Mouse (Mus musculus) testis, adult 2 months (tissue): ENCODE measurements around the gene Gzmf.

ENCODE experiments used
- CTCF ChIP-seq: fragments of 200-500 bp; IDR thresholded peaks from 2 replicates; pipeline ENCODE4 v1.5.1; 2012; ENCODE audit warnings: low read depth, mild to moderate bottlenecking, inconsistent platforms, low read length, moderate library complexity; ENCODE audit not compliant: control insufficient read depth, insufficient read depth, insufficient replicate concordance
- POLR2A ChIP-seq: fragments of 200-500 bp; IDR thresholded peaks from 2 replicates; pipeline ENCODE4 v1.6.1; 2012; ENCODE audit warnings: low read depth, mild to moderate bottlenecking, inconsistent platforms, low read length, moderate library complexity; ENCODE audit not compliant: control insufficient read depth

DNA sequence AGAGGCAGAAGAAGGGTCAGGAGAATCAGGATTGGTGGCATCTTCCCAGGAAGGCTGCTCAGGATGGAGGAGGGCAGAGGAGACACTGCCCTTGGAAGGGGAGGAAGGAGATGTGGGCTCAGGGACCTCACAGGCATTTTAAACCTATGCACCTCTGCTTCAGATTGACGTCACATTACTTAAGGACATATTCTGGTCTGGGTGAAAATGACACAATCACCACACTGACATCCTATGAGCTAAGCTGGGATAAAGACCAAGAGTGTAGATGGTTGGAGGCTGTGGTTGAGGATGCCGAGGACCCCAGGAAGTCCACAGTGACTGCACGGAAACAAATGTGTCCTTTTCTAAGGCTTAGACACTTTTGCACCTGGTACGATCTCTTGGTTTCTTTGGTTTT is at the start of gene Gzmf:
- TF ChIP-seq CTCF: no peak
- TF ChIP-seq POLR2A: no peak
